Mouse (Mus musculus) MEL (cell line): Measurements from ENCODE around the gene Mfsd14b. TPM values are rescaled to one million over a fixed set of nuclear protein-coding genes. Genes with fewer than 3 reads are reported as not detected.

Experiments used
- DNase-seq: peaks from one replicate; pipeline ENCODE4 v3.0.0; 2011; ENCODE audit warnings: low read depth, low spot score
- H3K27ac ChIP-seq: 2 replicates; pipeline ENCODE4 v1.5.1; 2012; ENCODE audit warnings: low read depth, mild to moderate bottlenecking, control low read depth, low read length, moderate library complexity; ENCODE audit not compliant: control insufficient read depth
- H3K27me3 ChIP-seq, 2 experiments: fragments of 150-350 bp in 1 of 2; sonication (generic) in 1 of 2; 2 replicates each; pipeline ENCODE4 v1.6.1; 2012; ENCODE audit warnings: low read length in 2 of 2, mild to moderate bottlenecking in 2 of 2, improper control_type of control experiment in 1 of 2, moderate library complexity in 1 of 2; ENCODE audit not compliant: insufficient read depth in 2 of 2, control insufficient read depth in 1 of 2
- H3K36me3 ChIP-seq, 2 experiments: 2 replicates each; pipeline ENCODE4 v1.6.1; 2012 to 2014; ENCODE audit warnings: low read length in 2 of 2, improper control_type of control experiment in 1 of 2, inconsistent platforms in 1 of 2, mild to moderate bottlenecking in 1 of 2; ENCODE audit not compliant: insufficient read depth in 2 of 2, control insufficient read depth in 1 of 2
- H3K4me1 ChIP-seq, 2 experiments: fragments of 150-350 bp in 1 of 2; sonication (generic) in 1 of 2; 2 replicates each; pipeline ENCODE4 v1.6.1; 2012; ENCODE audit warnings: low read length in 2 of 2, improper control_type of control experiment in 1 of 2, mild to moderate bottlenecking in 1 of 2; ENCODE audit not compliant: insufficient read depth in 2 of 2, control insufficient read depth in 1 of 2
- H3K4me3 ChIP-seq, 2 experiments: fragments of 150-350 bp in 1 of 2; sonication (generic) in 1 of 2; 2 replicates each; pipeline ENCODE4 v1.5.1; 2012; ENCODE audit warnings: low read depth in 2 of 2, low read length in 2 of 2, mild to moderate bottlenecking in 2 of 2, moderate library complexity in 2 of 2, control low read depth in 1 of 2, improper control_type of control experiment in 1 of 2; ENCODE audit not compliant: control insufficient read depth in 1 of 2, insufficient read depth in 1 of 2
- H3K79me2 ChIP-seq: 2 replicates; pipeline ENCODE4 v1.6.1; 2012; ENCODE audit warnings: mild to moderate bottlenecking, low read length, moderate library complexity; ENCODE audit not compliant: control insufficient read depth, poor library complexity, insufficient read depth
- H3K9ac ChIP-seq: 2 replicates; pipeline ENCODE4 v1.6.1; 2012; ENCODE audit warnings: low read depth, mild to moderate bottlenecking, control low read depth, low read length, moderate library complexity; ENCODE audit not compliant: control insufficient read depth, poor library complexity, severe bottlenecking
- H3K9me3 ChIP-seq: fragments of 150-350 bp; sonication (generic); replicated peaks from 2 replicates; pipeline ENCODE4 v1.6.1; 2012; ENCODE audit warnings: mild to moderate bottlenecking, low read length, improper control_type of control experiment, moderate library complexity; ENCODE audit not compliant: insufficient read depth
- BHLHE40 ChIP-seq: IDR thresholded peaks from 2 replicates; pipeline ENCODE4 v1.6.1; 2012; ENCODE audit warnings: low read depth, mild to moderate bottlenecking, inconsistent platforms, low read length, improper control_type of control experiment, borderline replicate concordance
- CHD1 ChIP-seq: IDR thresholded peaks from 2 replicates; pipeline ENCODE4 v1.6.1; 2012; ENCODE audit warnings: low read depth, mild to moderate bottlenecking, inconsistent platforms, low read length, improper control_type of control experiment
- CHD2 ChIP-seq: IDR thresholded peaks from 2 replicates; pipeline ENCODE4 v1.6.1; 2011; ENCODE audit warnings: low read length, improper control_type of control experiment
- CTCF ChIP-seq, 3 experiments: IDR thresholded peaks in 2 of 3; conservative IDR thresholded peaks in 1 of 3; 2 replicates each; pipeline ENCODE4 v1.5.1; 2011 to 2012; ENCODE audit warnings: low read length in 3 of 3, low read depth in 2 of 3, mild to moderate bottlenecking in 2 of 3, improper control_type of control experiment in 1 of 3, inconsistent platforms in 1 of 3, mixed read lengths in 1 of 3, moderate library complexity in 1 of 3; ENCODE audit not compliant: control insufficient read depth in 1 of 3, insufficient read depth in 1 of 3, poor library complexity in 1 of 3, severe bottlenecking in 1 of 3
- EP300 ChIP-seq, 2 experiments: IDR thresholded peaks; 2 replicates each; pipeline ENCODE4 v1.6.1; 2011; ENCODE audit warnings: improper control_type of control experiment in 2 of 2, low read length in 2 of 2, low read depth in 1 of 2, mild to moderate bottlenecking in 1 of 2
- ETS1 ChIP-seq: IDR thresholded peaks from 2 replicates; pipeline ENCODE4 v1.6.1; 2012; ENCODE audit warnings: low read depth, mild to moderate bottlenecking, inconsistent platforms, low read length, improper control_type of control experiment, moderate library complexity
- GABPA ChIP-seq: IDR thresholded peaks from 2 replicates; pipeline ENCODE4 v1.6.1; 2012; ENCODE audit warnings: low read depth, mild to moderate bottlenecking, inconsistent platforms, low read length, improper control_type of control experiment, moderate library complexity
- MAFK ChIP-seq: IDR thresholded peaks from 2 replicates; pipeline ENCODE4 v1.6.1; 2011; ENCODE audit warnings: low read depth, mild to moderate bottlenecking, low read length, improper control_type of control experiment, borderline replicate concordance
- MAX ChIP-seq: IDR thresholded peaks from 2 replicates; pipeline ENCODE4 v1.6.1; 2011; ENCODE audit warnings: low read length, improper control_type of control experiment
- MAZ ChIP-seq: IDR thresholded peaks from 2 replicates; pipeline ENCODE4 v1.6.1; 2012; ENCODE audit warnings: low read depth, mild to moderate bottlenecking, inconsistent platforms, low read length, improper control_type of control experiment
- MXI1 ChIP-seq: IDR thresholded peaks from 2 replicates; pipeline ENCODE4 v1.6.1; 2011; ENCODE audit warnings: mild to moderate bottlenecking, low read depth, low read length, improper control_type of control experiment
- MYB ChIP-seq: IDR thresholded peaks from 2 replicates; pipeline ENCODE4 v1.6.1; 2011; ENCODE audit warnings: mild to moderate bottlenecking, low read depth, low read length, improper control_type of control experiment
- MYC ChIP-seq: IDR thresholded peaks from 2 replicates; pipeline ENCODE4 v1.6.1; 2011; ENCODE audit warnings: low read depth, mild to moderate bottlenecking, low read length, improper control_type of control experiment, moderate library complexity
- NELFE ChIP-seq: IDR thresholded peaks from 2 replicates; pipeline ENCODE4 v1.6.1; 2011; ENCODE audit warnings: low read depth, low read length, improper control_type of control experiment
- NRF1 ChIP-seq: IDR thresholded peaks from 2 replicates; pipeline ENCODE4 v1.6.1; 2014; ENCODE audit warnings: low read depth, mild to moderate bottlenecking, inconsistent platforms, low read length, improper control_type of control experiment, moderate library complexity; ENCODE audit not compliant: poor library complexity, insufficient read depth, severe bottlenecking
- POLR2A ChIP-seq, 2 experiments: IDR thresholded peaks; 2 replicates each; pipeline ENCODE4 v1.6.1; 2011 to 2012; ENCODE audit warnings: low read length in 2 of 2, mild to moderate bottlenecking in 2 of 2, control low read depth in 1 of 2, improper control_type of control experiment in 1 of 2, low read depth in 1 of 2, moderate library complexity in 1 of 2; ENCODE audit not compliant: control insufficient read depth in 1 of 2, insufficient read depth in 1 of 2, poor library complexity in 1 of 2
- POLR2AphosphoS2 ChIP-seq: IDR thresholded peaks from 2 replicates; pipeline ENCODE4 v1.6.1; 2011; ENCODE audit warnings: low read length, improper control_type of control experiment
- POLR2AphosphoS5 ChIP-seq: IDR thresholded peaks from 2 replicates; pipeline ENCODE4 v1.6.1; 2012; ENCODE audit warnings: low read depth, borderline replicate concordance, mild to moderate bottlenecking, inconsistent platforms, low read length, moderate library complexity, mixed read lengths
- RAD21 ChIP-seq: IDR thresholded peaks from 2 replicates; pipeline ENCODE4 v1.6.1; 2011; ENCODE audit warnings: mild to moderate bottlenecking, low read depth, low read length, improper control_type of control experiment
- RCOR1 ChIP-seq: IDR thresholded peaks from 2 replicates; pipeline ENCODE4 v1.6.1; 2012; ENCODE audit warnings: low read depth, mild to moderate bottlenecking, inconsistent platforms, low read length, improper control_type of control experiment
- SIN3A ChIP-seq: IDR thresholded peaks from 2 replicates; pipeline ENCODE4 v1.6.1; 2012; ENCODE audit warnings: low read length, improper control_type of control experiment, inconsistent platforms
- SMC3 ChIP-seq: IDR thresholded peaks from 2 replicates; pipeline ENCODE4 v1.6.1; 2011; ENCODE audit warnings: low read depth, low read length, improper control_type of control experiment
- TCF12 ChIP-seq: IDR thresholded peaks from 2 replicates; pipeline ENCODE4 v1.6.1; 2014; ENCODE audit warnings: low read depth, mild to moderate bottlenecking, inconsistent platforms, low read length, improper control_type of control experiment, moderate library complexity
- UBTF ChIP-seq: IDR thresholded peaks from 2 replicates; pipeline ENCODE4 v1.6.1; 2012; ENCODE audit warnings: low read depth, mild to moderate bottlenecking, inconsistent platforms, low read length, improper control_type of control experiment, moderate library complexity, borderline replicate concordance; ENCODE audit not compliant: insufficient read depth
- USF1 ChIP-seq: IDR thresholded peaks from 2 replicates; pipeline ENCODE4 v1.6.1; 2014; ENCODE audit warnings: low read depth, mild to moderate bottlenecking, inconsistent platforms, low read length, improper control_type of control experiment, moderate library complexity
- ZC3H11A ChIP-seq: IDR thresholded peaks from 2 replicates; pipeline ENCODE4 v1.6.1; 2012; ENCODE audit warnings: low read depth, mild to moderate bottlenecking, inconsistent platforms, low read length, improper control_type of control experiment
- ZKSCAN1 ChIP-seq: IDR thresholded peaks from 2 replicates; pipeline ENCODE4 v1.6.1; 2012; ENCODE audit warnings: low read depth, mild to moderate bottlenecking, inconsistent platforms, low read length, improper control_type of control experiment, moderate library complexity
- ZNF384 ChIP-seq: IDR thresholded peaks from 2 replicates; pipeline ENCODE4 v1.6.1; 2012; ENCODE audit warnings: low read depth, mild to moderate bottlenecking, inconsistent platforms, low read length, improper control_type of control experiment
- polyA plus RNA-seq, 2 experiments: library from polyadenylated mRNA; stranded (reverse) in 1 of 2; unstranded in 1 of 2; fragments of >175 nt in 1 of 2; fragments of >200 nt in 1 of 2; gene quantifications; 2 replicates each; pipeline versions ENCODE4 v1.2.1 to v1.2.4; 2012; ENCODE audit warnings: low replicate concordance in 2 of 2, low read depth in 1 of 2; ENCODE audit not compliant: insufficient read length in 2 of 2, insufficient read depth in 1 of 2, missing spikeins in 1 of 2
- total RNA-seq: library from RNA; depleted of rRNA; stranded (reverse); fragments of 300-350 nt; gene quantifications from 2 replicates; pipeline ENCODE4 v1.2.3, GENCODE M21; 2012

Gene Mfsd14b
- total and polyA plus RNA-seq, 3 experiments: 47.9 to 48.1 TPM; not detected in 1

- DNase-seq: peak; percentile 85
- Histone ChIP-seq H3K9ac (no peak overlapping the region), H3K27me3 (no peaks in the 10 kb centered on the region), H3K4me3 (no peak overlapping the region), H3K79me2 (no peaks in the 10 kb centered on the region), H3K36me3 (peaks cover 0 to 12% of the 10 kb centered on the region in 2 experiments; a peak in 2 of 4 replicates), H3K4me1 (peaks cover 9 to 13% of the 10 kb centered on the region in 2 experiments), H3K27ac (peak overlapping the region; percentile 49)
- TF ChIP-seq MAX (peak; percentile 73), ZNF384 (peak; percentile 70), MXI1 (0 out of 2 replicates have a peak, but pooled peaks have one; percentile 34), EP300 (IDR thresholded peaks at IDR 0.05; ENCODE audit: low read depth in 1 of 2, low read length in 2 of 2) (peak in 1 of 2 experiments; percentile 27; a peak in 1 of 4 replicates), USF1 (peak; percentile 71), GABPA (no peak), POLR2AphosphoS5 (no peak), ZKSCAN1 (no peak), NRF1 (no peak), RAD21 (peak; percentile 48), SMC3 (peak; percentile 51), MYC (peak; percentile 89), CTCF (IDR thresholded peaks at IDR 0.05 in 2 of 3, conservative IDR thresholded peaks at IDR 0.05 in 1 of 3; ENCODE audit: control insufficient read depth in 1 of 3, insufficient read depth in 1 of 3, low read depth in 2 of 3, low read length in 3 of 3, poor library complexity in 1 of 3, severe bottlenecking in 1 of 3) (peak; percentile 21 to 45 (median 42)), CHD2 (no peak), ETS1 (no peak), MAZ (no peak), POLR2AphosphoS2 (no peak), ZC3H11A (peak; percentile 48), MYB (no peak)
- TF ChIP-seq, all 39 proteins: peak for 10
- no peaks in the 10 kb centered on the region for H3K9me3 ChIP-seq
Measured at GRCm38 (mm10) chr13:65127063-65127847, 14.5 kb upstream of the Mfsd14b start.

- Histone ChIP-seq H3K27me3 (no peaks in the 10 kb centered on the region), H3K9ac (peak overlapping the region; percentile 42), H3K9me3 (no peaks in the 10 kb centered on the region), H3K4me1 (peaks cover 17 to 19% of the 10 kb centered on the region in 2 experiments), H3K27ac (peak overlapping the region; percentile 99), H3K36me3 (peaks cover 0 to 21% of the 10 kb centered on the region in 2 experiments; a peak in 2 of 4 replicates), H3K79me2 (no peaks in the 10 kb centered on the region), H3K4me3 (peak overlapping the region in 1 of 2 experiments; percentile 7; a peak in 1 of 4 replicates)
- DNase-seq: peak; percentile 92
- TF ChIP-seq RCOR1 (peak; percentile 91), ETS1 (peak; percentile 88), POLR2A (IDR thresholded peaks at IDR 0.05; ENCODE audit: control insufficient read depth in 1 of 2, insufficient read depth in 1 of 2, low read depth in 1 of 2, low read length in 2 of 2, poor library complexity in 1 of 2) (no peak), CHD1 (no peak), EP300 (IDR thresholded peaks at IDR 0.05; ENCODE audit: low read depth in 1 of 2, low read length in 2 of 2) (peak; percentile 99 to 100), MAFK (peak; percentile 45; the same call in 1 of the 2 replicates), TCF12 (peak; percentile 92), NELFE (peak; percentile 49), ZC3H11A (no peak), GABPA (no peak), SIN3A (peak; percentile 95), BHLHE40 (no peak), MYB (peak; percentile 99), POLR2AphosphoS2 (peak; percentile 56; the same call in 1 of the 2 replicates), CHD2 (peak; percentile 58), RAD21 (no peak), ZNF384 (peak; percentile 85), UBTF (no peak), USF1 (no peak), MXI1 (peak; percentile 76), SMC3 (no peak)
Measured at GRCm38 (mm10) chr13:65122111-65122510, 9.3 kb upstream of the Mfsd14b start.
